Mouse (Mus musculus): ENCODE data around the gene Fam173a. TPM values are rescaled to one million over a fixed set of nuclear protein-coding genes. Genes with fewer than 3 reads are reported as not detected.

The Fam173a gene
- polyA plus RNA-seq (2011; ENCODE audit: insufficient read depth, insufficient read length, low replicate concordance, missing spikeins) = 33.4 and 149 TPM in 2 replicates

DNA sequence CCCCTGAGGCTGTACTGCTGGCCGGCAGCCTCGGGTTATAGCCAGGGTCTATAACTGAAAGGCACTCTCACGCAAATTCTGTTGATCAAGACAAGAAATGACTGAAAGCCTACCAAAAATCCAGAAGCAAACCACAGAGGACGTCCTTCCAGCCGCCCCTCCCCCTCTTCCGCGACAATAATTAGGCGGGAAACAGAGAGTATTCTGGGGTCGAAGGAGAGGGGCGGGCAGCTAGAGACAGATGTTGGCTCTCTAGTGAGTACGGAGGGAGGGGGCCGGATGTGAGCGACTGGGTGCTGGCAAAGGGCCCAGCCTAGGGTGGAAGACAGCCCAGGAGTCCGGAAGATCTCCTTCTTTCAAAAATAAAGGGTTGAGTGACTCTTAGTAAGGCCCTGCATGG is at the start of gene Fam173a:
Gene Fam173a (minus strand): TSS at position 287 of the 400 bp plus-strand sequence.
- H3K27ac ChIP-seq (ENCODE audit: control insufficient read depth, insufficient read depth, low read depth, low read length, poor library complexity) = peak within 1 kb of the TSS; percentile 92
- WGBS = 1% methylated on average over 14 of the region's 14 CpGs

DNA sequence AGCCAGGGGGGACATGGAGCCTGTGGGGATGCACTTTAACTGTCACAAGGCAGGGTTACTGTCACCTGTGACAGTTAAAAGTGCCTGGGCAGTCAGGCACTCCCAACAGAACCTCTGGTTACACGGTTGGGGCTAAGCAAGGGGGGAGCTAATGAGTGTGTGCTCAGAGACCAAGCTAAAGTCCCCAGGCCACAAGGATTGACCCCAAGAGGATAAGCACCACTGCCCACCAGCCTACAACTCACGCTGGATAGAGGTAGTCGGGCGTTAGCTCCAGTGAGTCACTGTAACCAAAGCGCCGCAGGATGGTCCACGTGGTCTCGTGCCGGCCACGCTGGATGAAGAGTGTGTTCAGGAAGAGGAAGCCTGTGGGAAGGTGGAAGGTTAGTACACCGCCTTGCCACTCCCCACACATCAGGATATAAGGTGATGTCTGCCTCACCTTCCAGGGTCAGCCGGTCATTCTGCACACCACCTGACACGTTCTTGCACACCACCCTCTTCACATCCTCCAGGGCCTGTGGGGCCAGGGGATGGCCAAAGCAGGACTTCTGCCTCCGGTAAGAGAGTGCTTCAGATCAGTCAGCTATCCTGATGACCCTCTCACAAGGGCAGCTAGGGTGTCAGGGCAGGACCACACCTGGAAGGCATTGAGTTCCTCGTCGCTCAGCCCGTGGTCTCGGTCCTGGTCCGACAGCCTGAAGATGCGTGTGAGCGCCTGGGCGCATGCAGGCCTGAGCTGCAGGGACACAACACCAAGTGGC is 48.6 kb upstream of the Fam173a start, which contains the start of gene Gm20683:
Gene Gm20683 (minus strand): TSS at position 647 of the 764 bp plus-strand sequence.
- H3K4me3 ChIP-seq (replicated peaks; ENCODE audit: control insufficient read depth, low read depth, low read length) = no peak within 1 kb of the TSS
- peaks cover 7% of the 10 kb centered on the region for H3K4me1 ChIP-seq (ENCODE audit: control insufficient read depth, insufficient read depth, low read length)
- TF ChIP-seq POLR2A (IDR thresholded peaks at IDR 0.05; ENCODE audit: borderline replicate concordance, control insufficient read depth, low read depth, low read length) = no peak
- no peak for TF ChIP-seq CTCF (IDR thresholded peaks at IDR 0.05; ENCODE audit: control insufficient read depth, insufficient read depth, low read length)
- no peak within 1 kb of the TSS for H3K27ac ChIP-seq (ENCODE audit: control insufficient read depth, insufficient read depth, low read depth, low read length, poor library complexity)
- 91% methylated on average over 22 of the region's 22 CpGs for WGBS

More for the DNA sequence above, at the start of gene Fam173a:
- TF ChIP-seq POLR2A (IDR thresholded peaks at IDR 0.05; ENCODE audit: borderline replicate concordance, control insufficient read depth, low read depth, low read length) = 0 out of 2 replicates have a peak, but pooled peaks have one; percentile 40
- TF ChIP-seq CTCF (IDR thresholded peaks at IDR 0.05; ENCODE audit: control insufficient read depth, insufficient read depth, low read length) = no peak
- Histone ChIP-seq H3K4me1 (ENCODE audit: control insufficient read depth, insufficient read depth, low read length) (peaks cover 7% of the 10 kb centered on the region), H3K4me3 (replicated peaks; ENCODE audit: control insufficient read depth, low read depth, low read length) (peak within 1 kb of the TSS; percentile 87)

DNA sequence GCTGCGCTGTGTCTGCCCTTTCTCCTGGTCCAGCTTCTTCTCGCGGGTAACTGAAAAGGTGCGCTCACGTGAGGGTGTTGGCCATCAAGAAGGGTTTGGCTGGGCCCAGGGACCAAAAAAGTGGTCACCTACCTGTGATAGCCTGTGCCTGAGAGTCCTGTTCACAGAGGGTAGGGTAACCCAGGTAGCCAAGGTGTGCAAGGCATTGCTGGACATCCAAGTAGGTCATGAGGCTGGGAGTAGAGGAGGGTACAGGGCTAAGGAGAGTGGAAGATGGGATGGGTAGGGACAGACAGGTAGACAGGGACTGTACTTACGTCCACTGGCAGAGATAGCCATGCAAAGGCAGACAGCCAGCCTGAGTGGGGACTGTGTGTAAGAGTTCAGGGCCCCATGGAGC is 47.8 kb upstream of the Fam173a start:
- Histone ChIP-seq H3K4me1 (ENCODE audit: control insufficient read depth, insufficient read depth, low read length) (peaks cover 7% of the 10 kb centered on the region), H3K27ac (ENCODE audit: control insufficient read depth, insufficient read depth, low read depth, low read length, poor library complexity) (no peak overlapping the region), H3K4me3 (replicated peaks; ENCODE audit: control insufficient read depth, low read depth, low read length) (no peak overlapping the region)
- TF ChIP-seq POLR2A (IDR thresholded peaks at IDR 0.05; ENCODE audit: borderline replicate concordance, control insufficient read depth, low read depth, low read length) (no peak), CTCF (IDR thresholded peaks at IDR 0.05; ENCODE audit: control insufficient read depth, insufficient read depth, low read length) (no peak)
- 94% methylated on average over 6 of the region's 6 CpGs for WGBS

DNA sequence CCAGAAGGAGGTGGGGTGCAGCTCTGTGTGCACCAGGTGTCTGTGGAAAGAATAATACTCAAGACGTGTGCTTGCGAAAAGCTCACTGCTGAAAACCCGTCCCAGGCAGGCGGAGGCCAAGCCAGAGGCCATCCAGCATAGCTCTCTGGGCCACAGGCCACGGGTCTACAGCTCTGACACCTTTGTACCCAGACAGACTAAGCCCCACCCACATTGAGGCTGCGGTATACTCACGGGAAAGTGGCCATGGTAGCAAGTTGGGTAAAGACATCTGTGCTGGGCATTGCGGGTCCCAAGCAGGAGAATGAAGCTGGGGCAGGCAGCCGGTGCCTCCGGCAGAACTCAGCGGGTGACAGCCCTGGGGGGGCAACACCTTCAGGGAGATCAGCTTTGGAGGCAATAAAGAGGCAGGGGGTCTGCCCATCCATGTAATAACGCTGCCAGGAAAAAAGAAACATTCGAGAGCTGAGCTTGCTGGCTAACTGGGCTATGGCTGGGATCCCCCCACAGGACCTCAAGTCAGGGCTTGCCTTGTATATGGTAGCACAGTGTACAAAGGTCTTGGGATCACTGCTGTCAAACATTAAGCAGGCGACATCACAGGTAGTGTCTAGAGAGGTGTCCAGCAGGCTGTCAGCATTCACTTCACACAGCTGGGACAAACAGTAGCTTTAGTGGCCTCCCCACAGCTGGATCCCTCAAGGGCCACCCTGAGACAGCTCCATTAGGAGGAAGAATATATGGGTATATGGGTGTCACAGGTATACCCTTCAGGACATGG is 46.9 kb upstream of the Fam173a start:
- 88% methylated on average over 14 of the region's 14 CpGs for WGBS
- no peak for TF ChIP-seq CTCF (IDR thresholded peaks at IDR 0.05; ENCODE audit: control insufficient read depth, insufficient read depth, low read length)
- TF ChIP-seq POLR2A (IDR thresholded peaks at IDR 0.05; ENCODE audit: borderline replicate concordance, control insufficient read depth, low read depth, low read length) = no peak
- no peak overlapping the region for H3K4me3 ChIP-seq (replicated peaks; ENCODE audit: control insufficient read depth, low read depth, low read length)
- no peak overlapping the region for H3K27ac ChIP-seq (ENCODE audit: control insufficient read depth, insufficient read depth, low read depth, low read length, poor library complexity)
- peaks cover 5% of the 10 kb centered on the region for H3K4me1 ChIP-seq (ENCODE audit: control insufficient read depth, insufficient read depth, low read length)

DNA sequence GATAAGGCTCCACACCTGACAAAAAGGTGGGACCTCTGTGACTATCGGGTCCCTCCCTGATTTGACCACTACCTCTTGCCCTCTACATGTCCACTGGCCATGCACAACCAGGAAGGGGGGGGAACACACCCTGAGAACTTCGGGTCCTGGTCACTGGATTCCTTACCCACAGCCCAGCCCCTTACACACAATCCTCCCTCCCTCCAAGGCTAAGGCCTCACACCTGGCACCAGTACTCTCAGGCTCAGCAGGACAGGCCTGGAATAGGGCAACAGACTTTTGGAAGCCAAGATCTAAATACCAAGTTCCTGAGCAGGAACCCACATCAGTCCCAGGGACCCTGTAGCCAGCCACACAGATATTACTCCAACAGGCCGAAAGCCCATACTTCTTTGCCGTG is 46.2 kb upstream of the Fam173a start:
- peaks cover 5% of the 10 kb centered on the region for H3K4me1 ChIP-seq (ENCODE audit: control insufficient read depth, insufficient read depth, low read length)
- TF ChIP-seq CTCF (IDR thresholded peaks at IDR 0.05; ENCODE audit: control insufficient read depth, insufficient read depth, low read length) = no peak
- TF ChIP-seq POLR2A (IDR thresholded peaks at IDR 0.05; ENCODE audit: borderline replicate concordance, control insufficient read depth, low read depth, low read length) = no peak
- no peak overlapping the region for H3K4me3 ChIP-seq (replicated peaks; ENCODE audit: control insufficient read depth, low read depth, low read length)
- WGBS = 83% methylated on average over 4 of the region's 4 CpGs
- H3K27ac ChIP-seq (ENCODE audit: control insufficient read depth, insufficient read depth, low read depth, low read length, poor library complexity) = no peak overlapping the region

DNA sequence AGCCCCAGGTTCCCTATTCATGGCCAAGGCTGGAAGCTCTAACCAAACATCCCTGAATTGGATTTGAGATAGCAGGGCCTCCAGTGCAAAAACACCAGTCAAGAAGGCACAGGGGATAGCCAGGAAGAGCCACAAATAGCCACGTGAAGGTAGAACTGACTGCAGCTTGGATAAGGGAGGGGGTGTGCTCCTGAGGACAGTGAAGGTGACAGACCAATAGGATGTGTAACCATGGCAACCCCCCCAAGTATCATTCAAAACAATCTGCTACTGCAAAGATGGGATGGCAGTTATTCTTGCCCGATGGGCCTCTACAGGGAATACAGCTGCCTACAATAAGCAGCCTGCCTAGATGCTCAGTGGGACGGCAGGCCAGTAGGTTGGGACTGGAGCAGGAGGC is 44.8 kb upstream of the Fam173a start:
- WGBS = 77% methylated on average over 3 of the region's 3 CpGs
- H3K4me3 ChIP-seq (replicated peaks; ENCODE audit: control insufficient read depth, low read depth, low read length) = no peak overlapping the region
- H3K4me1 ChIP-seq (ENCODE audit: control insufficient read depth, insufficient read depth, low read length) = no peaks in the 10 kb centered on the region
- TF ChIP-seq CTCF (IDR thresholded peaks at IDR 0.05; ENCODE audit: control insufficient read depth, insufficient read depth, low read length) = no peak
- TF ChIP-seq POLR2A (IDR thresholded peaks at IDR 0.05; ENCODE audit: borderline replicate concordance, control insufficient read depth, low read depth, low read length) = no peak
- no peak overlapping the region for H3K27ac ChIP-seq (ENCODE audit: control insufficient read depth, insufficient read depth, low read depth, low read length, poor library complexity)

DNA sequence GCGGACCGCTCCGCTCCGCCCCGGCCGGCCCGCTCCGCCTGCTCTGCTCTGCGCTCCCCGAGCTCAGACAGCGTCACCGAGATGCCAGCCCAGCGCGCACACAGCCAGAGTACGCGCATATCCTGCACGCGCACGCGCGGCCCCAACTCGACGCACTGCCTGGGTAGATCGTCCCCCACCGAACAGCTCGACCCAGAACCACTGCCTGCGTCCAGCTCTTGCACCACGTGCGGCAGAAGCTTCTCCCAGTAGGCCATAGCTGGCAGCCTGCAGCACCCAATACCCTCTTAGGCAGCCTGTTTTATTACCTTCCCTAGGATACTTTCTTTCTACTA is 44.3 kb upstream of the Fam173a start, which contains the start of gene Rhbdl1:
Gene Rhbdl1 (minus strand): TSS at position 220 of the 335 bp plus-strand sequence.
- Histone ChIP-seq H3K4me1 (ENCODE audit: control insufficient read depth, insufficient read depth, low read length) (no peaks in the 10 kb centered on the region), H3K4me3 (replicated peaks; ENCODE audit: control insufficient read depth, low read depth, low read length) (no peak within 1 kb of the TSS), H3K27ac (ENCODE audit: control insufficient read depth, insufficient read depth, low read depth, low read length, poor library complexity) (no peak within 1 kb of the TSS)
- 1% methylated on average over 29 of the region's 29 CpGs for WGBS
- no peak for TF ChIP-seq CTCF (IDR thresholded peaks at IDR 0.05; ENCODE audit: control insufficient read depth, insufficient read depth, low read length)
- TF ChIP-seq POLR2A (IDR thresholded peaks at IDR 0.05; ENCODE audit: borderline replicate concordance, control insufficient read depth, low read depth, low read length) = 0 out of 2 replicates have a peak, but pooled peaks have one; percentile 15
